In genomic region chr11:4083316-4084078, GRCm38 (mm10) we compare ENCODE assay signal across 8 mouse cellular contexts. TPM values are rescaled to one million over a fixed set of nuclear protein-coding genes. Genes with fewer than 3 reads are reported as not detected.
DNase-seq lines count a peak whose midpoint lies in the region; ATAC-seq and TF ChIP-seq lines count a peak whose summit lies in the region.

No protein-coding gene starts in this region.

- no peak overlapping the region for H3K27ac ChIP-seq in lung, embryonic 14.5 days (ENCODE audit: low read depth)

- H3K9me3 ChIP-seq in lung, embryonic 14.5 days (ENCODE audit: low read depth, low read length), result no peaks in the 10 kb centered on the region

- WGBS in lung, embryonic 14.5 days, result 35% methylated on average over 5 of the region's 5 CpGs

- peak; percentile 85 for DNase-seq in 3T3-L1 (ENCODE audit: low read depth, low spot score)
- peak; percentile 35 to 47 for DNase-seq in CD8-positive naive resting alpha-beta T cell, adult 2 months (ENCODE audit: low read depth in 2 of 2, low spot score in 2 of 2)
- peak; percentile 89 for DNase-seq in brain, embryonic 14.5 days (ENCODE audit: low read depth)
- peak; percentile 75 for DNase-seq in induced T-regulatory cell, adult 2 months (ENCODE audit: low read depth)
- DNase-seq in lung, embryonic 14.5 days, result peak; percentile 91
- peak; percentile 77 for DNase-seq in retina, postnatal 7 days (ENCODE audit: low read depth, low spot score)

- peak; percentile 48; the same call in 1 of the 2 replicates for ATAC-seq in erythroblast, adult 5-6 weeks (replicated peaks; ENCODE audit: low FRiP score, poor library complexity, severe bottlenecking)
- no peak; the same call in 1 of the 2 replicates for ATAC-seq in lung, embryonic 14.5 days (ENCODE audit: insufficient read depth)
- ATAC-seq in activated CD4-positive, CD25-positive, alpha-beta regulatory T cell, adult 4 months, result no peak

- peak; percentile 82; the same call in 1 of the 2 replicates for TF ChIP-seq CTCF in brain, embryonic 14.5 days (IDR thresholded peaks at IDR 0.05; ENCODE audit: borderline replicate concordance, extremely low read depth, insufficient read depth, insufficient read length)
- TF ChIP-seq CTCF in lung, embryonic 14.5 days (IDR thresholded peaks at IDR 0.05; ENCODE audit: low read depth), result peak; percentile 91

- no peak overlapping the region for H3K9ac ChIP-seq in lung, embryonic 14.5 days

- H3K4me2 ChIP-seq in lung, embryonic 14.5 days, result no peak overlapping the region

- H3K4me3 ChIP-seq in lung, embryonic 14.5 days (ENCODE audit: low read depth, low read length), result no peak overlapping the region

- H3K4me1 ChIP-seq in lung, embryonic 14.5 days (ENCODE audit: insufficient read depth), result no peaks in the 10 kb centered on the region

- H3K36me3 ChIP-seq in lung, embryonic 14.5 days (ENCODE audit: insufficient read depth), result no peaks in the 10 kb centered on the region

- H3K27me3 ChIP-seq in lung, embryonic 14.5 days (ENCODE audit: insufficient read depth, low read length), result no peaks in the 10 kb centered on the region

- no peak for TF ChIP-seq POLR2A in brain, embryonic 14.5 days (IDR thresholded peaks at IDR 0.05; ENCODE audit: borderline replicate concordance, extremely low read depth, insufficient read depth, insufficient read length, poor library complexity, severe bottlenecking)

RNA-seq across cellular contexts. Expression of gene Mtfp1, which starts 11.7 kb away (rescaled TPM):
- 5.7 and 5.9 TPM in 2 replicates for polyA plus RNA-seq in brain, embryonic 14.5 days (2012; rRNA removed)
- 1.9 and 8.2 TPM in 2 replicates for total RNA-seq in erythroblast, adult 5-6 weeks (2015; ENCODE audit: low replicate concordance)
- 3.7 and 5.6 TPM in 2 replicates for total RNA-seq in erythroblast, adult 5-6 weeks (2017; ENCODE audit: low replicate concordance)
- 8.6 and 10.8 TPM in 2 replicates for polyA plus RNA-seq in lung, embryonic 14.5 days (2014; fragmentation: Nextera tagmentation; extraction: Ambion mirVana)
- polyA plus RNA-seq in activated CD4-positive, CD25-positive, alpha-beta regulatory T cell, adult 4 months (2017; shearing (Covaris generic)), result 1 to 10 TPM; 1.4 to 2.8 TPM

RNA-seq across cellular contexts. Expression of gene Sec14l3, which starts 18.9 kb away (rescaled TPM):
- polyA plus RNA-seq in brain, embryonic 14.5 days (2012; rRNA removed), result 0.23 and 0.29 TPM in 2 replicates
- not detected in 2 replicates for total RNA-seq in erythroblast, adult 5-6 weeks (2015; ENCODE audit: low replicate concordance)
- not detected in 2 replicates for total RNA-seq in erythroblast, adult 5-6 weeks (2017; ENCODE audit: low replicate concordance)
- 1.2 and 1.5 TPM in 2 replicates for polyA plus RNA-seq in lung, embryonic 14.5 days (2014; fragmentation: Nextera tagmentation; extraction: Ambion mirVana)
- polyA plus RNA-seq in activated CD4-positive, CD25-positive, alpha-beta regulatory T cell, adult 4 months (2017; shearing (Covaris generic)), result not detected

RNA-seq across cellular contexts. Expression of gene Sec14l2, which starts 39.7 kb away (rescaled TPM):
- 4.1 and 5.9 TPM in 2 replicates for polyA plus RNA-seq in brain, embryonic 14.5 days (2012; rRNA removed)
- 1.5 and 7.7 TPM in 2 replicates for total RNA-seq in erythroblast, adult 5-6 weeks (2015; ENCODE audit: low replicate concordance)
- total RNA-seq in erythroblast, adult 5-6 weeks (2017; ENCODE audit: low replicate concordance), result 2.5 and 9.9 TPM in 2 replicates
- polyA plus RNA-seq in lung, embryonic 14.5 days (2014; fragmentation: Nextera tagmentation; extraction: Ambion mirVana), result 1.5 and 1.9 TPM in 2 replicates
- 1 to 10 TPM in 1 of 2 experiments, under 1 TPM in 1; 0.48 to 1.2 TPM for polyA plus RNA-seq in activated CD4-positive, CD25-positive, alpha-beta regulatory T cell, adult 4 months (2017; shearing (Covaris generic))

RNA-seq across cellular contexts. Expression of gene Rnf215, which starts 51.5 kb away (rescaled TPM):
- polyA plus RNA-seq in brain, embryonic 14.5 days (2012; rRNA removed), result 60.4 and 66.1 TPM in 2 replicates
- total RNA-seq in erythroblast, adult 5-6 weeks (2015; ENCODE audit: low replicate concordance), result 1.5 and 2.5 TPM in 2 replicates
- total RNA-seq in erythroblast, adult 5-6 weeks (2017; ENCODE audit: low replicate concordance), result 4.7 and 8.6 TPM in 2 replicates
- polyA plus RNA-seq in lung, embryonic 14.5 days (2014; fragmentation: Nextera tagmentation; extraction: Ambion mirVana), result 32.6 and 33.0 TPM in 2 replicates
- 10 to 100 TPM in 1 of 2 experiments, 1 to 10 TPM in 1; 8.8 to 11.5 TPM for polyA plus RNA-seq in activated CD4-positive, CD25-positive, alpha-beta regulatory T cell, adult 4 months (2017; shearing (Covaris generic))

RNA-seq across cellular contexts. Expression of gene Sec14l4, which starts 52.2 kb away (rescaled TPM):
- polyA plus RNA-seq in brain, embryonic 14.5 days (2012; rRNA removed), result 0.05 TPM in 1 of 2 replicates, not detected in the other
- total RNA-seq in erythroblast, adult 5-6 weeks (2015; ENCODE audit: low replicate concordance), result not detected in 2 replicates
- total RNA-seq in erythroblast, adult 5-6 weeks (2017; ENCODE audit: low replicate concordance), result not detected in 2 replicates
- 3.8 and 4.2 TPM in 2 replicates for polyA plus RNA-seq in lung, embryonic 14.5 days (2014; fragmentation: Nextera tagmentation; extraction: Ambion mirVana)
- polyA plus RNA-seq in activated CD4-positive, CD25-positive, alpha-beta regulatory T cell, adult 4 months (2017; shearing (Covaris generic)), result not detected

Comparison
In these comparisons a context has a peak if more than half of its experiments do, and no peak if none do; other contexts are left out.
1. DNase-seq: peak in every context shown above with its lines; median percentile 91 in lung, embryonic 14.5 days; 89 in brain, embryonic 14.5 days; 85 in 3T3-L1; 77 in retina, postnatal 7 days; 75 in induced T-regulatory cell, adult 2 months; 41 in CD8-positive naive resting alpha-beta T cell, adult 2 months.